Mouse (Mus musculus) c-Kit-positive CD71-positive TER-119-positive erythroid progenitor cells, embryonic 14.5 days (primary cell): Measurements from ENCODE around the gene Ncstn.

Experiments used
- DNase-seq: peaks from one replicate; pipeline ENCODE4 v3.0.0-alpha.2; 2013; ENCODE audit warnings: low spot score

Gene Ncstn

DNA sequence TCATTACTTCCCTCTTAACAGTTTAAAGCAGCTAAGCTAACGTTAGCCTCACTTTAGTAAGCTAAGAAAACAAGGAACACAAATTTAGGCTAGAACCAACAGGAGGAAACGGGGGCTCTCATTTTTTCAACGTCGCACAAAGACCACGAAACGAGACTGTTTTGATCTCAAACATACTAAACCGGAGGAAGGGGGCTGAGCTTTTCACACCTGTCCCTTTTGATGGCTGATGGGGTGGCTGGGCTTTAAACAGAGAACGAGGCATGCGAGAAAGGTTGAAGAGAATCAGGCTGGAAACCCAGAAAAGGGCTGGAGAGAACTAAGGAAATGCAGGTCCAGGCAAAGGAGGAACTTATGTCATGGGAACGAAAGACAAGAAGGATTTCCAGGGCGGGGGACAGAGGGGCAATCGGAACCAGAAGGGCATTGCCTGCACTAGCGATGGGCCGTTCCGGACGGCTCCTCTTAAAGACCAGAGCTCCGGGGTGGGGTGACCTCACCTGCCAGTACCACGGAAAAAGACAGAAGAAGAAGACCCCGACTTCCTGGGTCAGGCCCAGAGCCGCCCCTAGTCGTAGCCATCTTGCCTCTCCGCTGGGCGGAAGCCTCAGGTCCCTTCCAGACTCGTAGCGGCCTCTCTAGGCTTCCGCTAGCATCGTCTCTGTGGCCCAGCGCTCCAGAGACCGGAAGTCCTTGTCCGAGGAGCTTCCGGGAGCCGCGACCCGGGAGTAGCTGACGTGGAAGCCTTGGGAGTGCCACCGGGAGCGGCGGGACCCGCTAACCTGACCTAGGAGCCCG is at the start of gene Ncstn, which contains the start of gene Copa:
Gene Ncstn (minus strand): TSS at position 695 of the 798 bp plus-strand sequence.
Gene Copa (plus strand): TSS at position 429 of the 798 bp plus-strand sequence.
- DNase-seq, result peak; percentile 92

DNA sequence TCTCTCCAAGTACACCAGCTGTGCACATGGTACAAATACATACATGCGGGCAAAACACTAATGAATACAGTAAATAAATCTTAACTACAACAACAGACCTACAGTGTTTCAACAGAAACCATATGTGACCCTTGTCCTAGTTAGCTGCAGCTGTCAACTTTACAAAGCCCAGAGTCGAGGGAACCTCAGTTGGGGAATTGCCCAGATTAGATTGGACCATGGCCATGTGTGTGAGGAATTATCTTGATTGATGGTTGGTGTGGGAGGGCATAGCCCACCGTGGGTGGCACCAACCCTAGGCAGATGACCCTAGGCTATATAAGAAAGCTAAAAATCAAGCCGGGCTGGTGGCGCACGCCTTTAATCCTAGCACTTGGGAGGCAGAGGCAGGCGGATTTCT is 49.7 kb upstream of the Ncstn start:
- DNase-seq, result no peak

DNA sequence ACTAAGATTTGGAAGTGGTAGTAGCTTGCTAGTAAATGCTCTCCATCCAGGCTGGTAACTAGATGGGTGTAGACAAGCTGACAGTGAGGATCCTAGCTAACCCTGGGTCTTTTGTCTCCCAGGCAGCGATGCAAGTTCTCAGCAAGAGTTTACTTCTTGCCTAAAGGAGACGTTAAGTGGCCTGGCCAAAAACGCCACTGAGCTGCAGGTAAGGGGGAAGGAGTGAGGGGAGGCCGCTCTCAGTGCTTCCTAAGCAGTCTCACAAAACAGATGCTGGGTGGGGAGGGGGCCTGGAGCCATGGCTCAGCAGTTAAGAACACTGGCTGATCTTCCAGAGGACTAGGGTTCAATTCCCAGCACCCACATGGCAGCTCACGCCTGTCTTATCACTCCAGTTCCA is 47.2 kb upstream of the Ncstn start:
- DNase-seq, result no peak

DNA sequence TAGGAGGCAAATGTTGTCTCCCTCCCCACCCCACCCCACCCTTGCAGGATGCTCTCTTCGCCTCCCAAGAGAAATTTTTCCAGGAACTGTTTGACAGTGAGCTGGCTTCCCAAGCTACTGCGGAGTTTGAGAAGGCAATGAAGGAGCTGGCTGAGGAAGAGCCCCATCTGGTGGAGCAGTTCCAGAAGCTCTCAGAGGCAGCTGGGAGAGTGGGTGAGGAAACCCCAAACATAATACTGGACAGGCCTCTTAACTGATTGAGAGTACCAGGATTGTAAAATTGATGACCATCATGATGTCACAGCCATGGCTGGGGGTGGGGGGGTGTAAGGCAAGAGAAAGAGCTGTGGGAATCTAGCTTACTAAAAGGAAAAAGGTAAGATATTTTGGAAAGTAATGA is 46.5 kb upstream of the Ncstn start:
- DNase-seq, result no peak

DNA sequence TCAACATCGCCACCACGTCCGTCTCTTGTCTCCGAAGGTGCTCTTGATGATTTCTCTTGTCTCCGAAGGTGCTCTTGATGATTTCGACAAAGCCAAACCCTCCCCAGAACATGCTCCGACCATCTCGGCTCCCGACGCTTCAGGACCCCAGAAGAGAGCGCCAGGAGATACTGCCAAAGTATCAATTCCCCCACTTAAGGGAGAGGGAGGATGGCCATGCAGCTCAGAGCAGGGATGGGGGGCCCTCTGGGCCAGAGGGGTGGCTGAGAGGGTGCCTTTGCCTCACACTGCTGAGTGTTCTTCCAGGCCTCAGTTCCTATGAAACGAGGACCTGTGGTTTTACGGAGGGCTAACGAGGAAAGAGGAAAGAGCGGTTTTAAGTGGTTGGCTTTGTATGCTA is 46.0 kb upstream of the Ncstn start:
- no peak for DNase-seq

DNA sequence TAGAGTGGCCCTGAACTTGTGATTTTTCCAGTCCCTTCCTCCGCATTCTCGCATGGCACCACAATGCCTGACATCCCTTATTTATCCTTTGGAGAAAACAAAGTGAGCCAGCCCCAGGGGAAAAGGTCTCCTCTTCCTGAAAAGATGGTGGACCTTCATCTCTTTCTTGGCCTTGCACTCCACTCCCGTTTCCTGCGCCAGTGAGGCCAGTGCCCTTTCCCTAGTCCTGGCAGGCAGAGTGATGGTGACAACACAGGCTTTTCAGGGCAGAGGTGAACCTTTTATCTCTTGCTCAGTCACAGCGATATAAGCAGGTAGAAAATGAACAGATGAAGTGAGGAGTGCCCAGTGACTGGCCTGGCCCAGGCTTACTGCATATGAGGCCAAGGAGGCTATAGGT is 44.9 kb upstream of the Ncstn start:
- DNase-seq, result no peak

DNA sequence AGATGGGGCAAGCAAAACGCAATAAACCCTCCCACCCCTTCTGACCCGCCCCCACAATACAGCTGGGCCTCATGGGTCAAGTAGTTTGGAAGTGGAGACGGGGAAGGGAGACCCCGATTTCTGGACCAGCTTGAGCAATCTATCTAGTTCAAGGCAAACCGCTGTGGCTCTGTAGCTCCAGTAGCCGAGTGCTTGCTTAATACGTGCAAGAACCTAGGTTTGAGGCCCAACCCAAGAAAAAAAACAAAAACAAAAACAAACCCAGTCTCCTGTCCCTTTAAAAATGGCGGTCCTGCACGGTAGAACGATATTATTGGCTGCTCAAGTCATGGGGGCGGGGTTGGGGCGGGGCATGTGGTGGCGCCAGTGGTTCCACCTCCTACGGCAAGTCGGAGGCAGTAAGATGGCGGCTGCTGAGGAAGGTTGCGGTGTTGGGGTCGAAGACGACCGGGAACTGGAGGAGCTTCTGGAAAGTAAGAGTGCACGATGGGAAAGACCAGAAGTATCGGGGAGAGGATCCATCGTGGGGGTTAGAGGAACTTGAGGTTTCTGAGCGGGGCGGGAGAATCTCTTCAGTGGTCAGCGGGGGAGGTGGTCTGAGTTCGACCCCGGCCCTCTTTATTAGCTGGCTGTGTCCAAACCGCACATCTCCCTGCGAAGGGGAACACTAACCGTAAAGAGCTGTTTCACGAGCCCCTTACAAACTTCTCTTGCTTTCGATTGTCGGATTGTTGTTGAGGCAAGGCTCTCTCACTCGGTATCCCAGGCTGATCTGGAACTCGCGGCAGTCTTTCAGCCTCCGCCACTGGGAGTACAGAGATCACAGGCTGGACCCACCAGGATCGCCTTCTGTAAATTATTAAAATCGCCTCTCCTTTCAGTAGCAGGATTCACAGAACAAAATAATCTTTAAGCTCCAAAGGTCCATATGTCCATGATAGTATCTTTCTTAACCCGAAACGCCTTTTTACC is 44.1 kb upstream of the Ncstn start, which contains the start of gene Pex19:
Gene Pex19 (plus strand): TSS at position 380 of the 972 bp plus-strand sequence.
- peak; percentile 89 for DNase-seq

DNA sequence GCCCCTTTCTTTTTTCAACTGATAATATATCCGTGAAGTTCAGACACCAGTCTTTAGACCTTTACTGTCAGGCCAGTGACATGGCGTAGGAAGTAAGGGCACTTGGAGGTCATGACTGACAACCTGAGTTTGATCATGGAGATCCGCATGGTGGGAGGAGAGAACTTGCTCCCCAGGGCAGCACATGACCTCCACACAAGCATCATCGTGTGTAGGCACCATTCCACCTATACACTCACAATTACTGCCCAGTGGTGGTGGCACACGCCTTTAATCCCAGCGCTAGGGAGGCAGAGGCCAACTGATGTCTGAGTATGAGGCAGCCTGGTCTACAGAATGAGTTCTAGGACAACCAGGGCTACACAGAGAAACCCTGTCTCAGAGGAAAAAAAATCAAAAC is 42.0 kb upstream of the Ncstn start:
- DNase-seq, result no peak

DNA sequence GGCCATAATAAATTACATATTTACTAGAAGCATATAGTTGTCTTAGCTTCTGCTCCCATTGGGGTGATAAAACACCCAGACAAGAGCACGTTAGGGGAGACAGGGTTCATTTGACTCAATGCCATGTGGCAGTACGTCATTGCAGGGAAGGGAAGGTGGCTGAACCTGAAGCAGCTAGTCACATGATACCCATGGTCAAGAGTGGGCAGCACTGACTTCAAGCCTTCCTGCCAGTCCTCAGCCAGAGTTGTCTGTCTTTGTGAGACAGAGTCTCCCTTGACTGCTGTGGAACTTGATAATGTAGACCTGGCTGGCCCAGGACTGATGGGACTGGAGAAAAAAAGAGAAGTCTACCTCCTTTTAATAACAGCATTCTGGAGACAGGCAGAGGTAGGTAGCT is 40.1 kb upstream of the Ncstn start:
- no peak for DNase-seq

DNA sequence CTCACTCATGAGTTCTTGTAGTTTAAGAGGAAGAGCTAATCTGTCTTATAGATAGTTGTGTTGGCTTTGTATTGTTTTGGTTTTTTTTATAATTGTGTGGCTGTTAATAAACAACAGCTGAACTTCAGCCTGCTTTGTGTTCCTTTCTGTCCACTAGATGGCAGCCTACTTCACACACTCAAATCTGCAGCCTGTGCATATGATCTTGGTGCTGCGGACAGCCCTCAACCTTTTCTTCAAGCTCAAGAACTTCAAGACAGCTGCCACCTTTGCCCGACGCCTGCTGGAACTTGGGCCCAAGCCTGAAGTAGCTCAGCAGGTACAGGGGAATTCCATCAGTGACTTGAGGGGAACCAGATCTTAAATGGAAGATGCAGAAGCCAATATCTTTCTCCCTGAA is 37.1 kb upstream of the Ncstn start:
- DNase-seq, result peak; percentile 45

DNA sequence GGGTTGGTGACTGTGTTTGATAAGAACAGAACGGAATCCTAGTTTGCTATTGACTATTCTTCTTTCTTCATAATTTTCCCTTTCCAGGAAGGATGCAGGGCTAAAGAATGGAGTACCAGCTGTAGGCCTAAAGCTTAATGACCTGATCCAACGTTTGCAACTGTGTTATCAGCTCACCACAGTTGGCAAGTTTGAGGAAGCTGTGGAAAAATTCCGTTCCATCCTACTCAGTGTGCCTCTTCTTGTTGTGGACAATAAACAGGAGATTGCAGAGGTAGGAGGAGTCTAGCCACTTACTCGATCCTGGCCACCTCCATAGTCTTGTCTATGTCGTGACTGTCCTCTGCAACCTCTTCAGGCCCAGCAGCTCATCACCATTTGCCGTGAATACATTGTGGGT is 36.5 kb upstream of the Ncstn start:
- DNase-seq, result no peak

DNA sequence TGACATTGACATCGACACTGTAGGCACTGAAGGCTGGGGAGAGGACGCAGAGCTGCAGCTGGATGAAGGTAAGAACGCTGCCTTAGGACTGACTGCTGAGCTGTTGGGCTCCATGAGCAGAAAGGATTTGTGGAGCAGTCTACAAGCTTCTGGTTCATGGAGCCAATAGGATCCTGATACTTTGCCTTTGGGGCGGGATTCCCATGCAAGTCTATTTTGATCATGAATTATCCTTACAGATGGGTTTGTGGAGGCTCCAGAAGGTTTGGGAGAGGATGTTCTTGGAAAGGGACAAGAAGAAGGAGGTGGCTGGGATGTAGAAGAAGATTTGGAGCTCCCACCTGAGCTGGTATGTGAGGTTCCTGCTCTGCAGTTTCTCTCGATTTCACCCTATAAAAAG is 34.4 kb upstream of the Ncstn start:
- DNase-seq, result no peak

DNA sequence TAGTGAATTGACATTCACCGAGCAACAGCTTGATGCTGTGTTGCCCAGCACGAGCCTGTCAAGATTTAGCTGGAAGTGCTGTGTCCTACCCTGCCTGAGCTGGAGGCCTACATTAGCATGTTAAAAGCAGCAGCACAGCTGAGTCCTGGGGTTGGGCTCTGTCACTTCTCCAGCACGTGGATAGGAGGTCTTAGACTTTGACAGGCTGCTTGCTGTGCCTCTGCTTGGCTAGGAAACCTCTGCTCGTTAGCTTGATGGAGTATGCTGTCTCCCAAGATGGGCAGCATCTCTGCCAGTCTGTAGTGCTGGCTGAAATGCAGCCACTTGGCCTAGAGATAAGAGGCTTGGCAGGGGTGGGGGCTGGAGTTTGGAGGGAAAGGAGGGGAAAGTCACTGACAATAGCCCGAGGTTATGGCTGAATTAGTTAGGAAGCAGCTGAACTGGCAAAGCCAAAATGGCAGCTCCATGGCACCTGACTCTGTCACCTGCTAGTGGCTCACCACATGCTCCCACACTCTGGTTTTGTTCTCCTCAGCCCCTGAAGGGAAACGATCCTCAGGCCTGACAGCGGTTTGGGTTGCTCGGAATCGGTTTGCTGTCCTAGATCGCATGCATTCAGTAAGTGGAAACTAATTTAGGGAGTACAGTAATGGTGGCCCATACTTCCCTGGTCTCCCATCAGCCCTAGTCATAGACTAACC is 25.3 kb upstream of the Ncstn start:
- DNase-seq, result no peak

DNA sequence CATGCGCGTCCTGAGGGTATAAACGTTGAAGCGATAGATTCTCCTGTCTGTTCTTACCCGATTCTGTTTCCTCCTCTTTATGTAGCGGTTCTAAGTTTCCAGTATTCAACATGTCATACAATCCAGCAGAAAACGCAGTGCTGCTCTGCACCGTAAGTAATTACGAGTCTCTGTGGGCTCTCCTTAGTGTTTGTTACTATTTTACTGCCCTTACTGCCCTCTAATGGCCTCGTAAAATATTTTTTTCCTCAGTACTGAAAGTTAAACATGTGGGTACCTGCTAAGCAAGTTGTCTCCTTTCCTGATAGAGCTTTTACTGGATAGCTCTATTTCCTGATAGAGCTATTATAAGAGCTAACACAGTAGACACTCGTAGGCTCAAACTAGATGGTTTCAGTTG is 22.5 kb upstream of the Ncstn start:
- no peak for DNase-seq

DNA sequence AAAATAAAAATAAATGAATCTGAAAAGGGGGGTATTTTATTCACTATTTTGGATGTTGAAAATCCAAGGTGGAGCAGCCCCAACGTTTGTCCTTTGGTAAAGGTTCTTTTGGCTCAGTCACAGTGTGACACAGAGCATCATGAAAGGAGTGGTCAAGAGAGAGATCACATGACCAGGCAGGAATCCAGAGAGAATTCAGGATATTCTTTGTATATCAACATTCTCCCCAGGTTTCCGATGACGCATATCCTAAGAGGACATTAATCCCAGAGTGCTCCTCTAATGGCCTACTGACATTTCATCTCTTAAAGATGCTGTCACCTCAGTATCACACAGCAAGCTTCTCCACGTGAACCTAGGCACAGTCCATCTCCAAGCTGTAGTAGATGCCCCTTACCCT is 21.0 kb upstream of the Ncstn start:
- DNase-seq, result no peak

DNA sequence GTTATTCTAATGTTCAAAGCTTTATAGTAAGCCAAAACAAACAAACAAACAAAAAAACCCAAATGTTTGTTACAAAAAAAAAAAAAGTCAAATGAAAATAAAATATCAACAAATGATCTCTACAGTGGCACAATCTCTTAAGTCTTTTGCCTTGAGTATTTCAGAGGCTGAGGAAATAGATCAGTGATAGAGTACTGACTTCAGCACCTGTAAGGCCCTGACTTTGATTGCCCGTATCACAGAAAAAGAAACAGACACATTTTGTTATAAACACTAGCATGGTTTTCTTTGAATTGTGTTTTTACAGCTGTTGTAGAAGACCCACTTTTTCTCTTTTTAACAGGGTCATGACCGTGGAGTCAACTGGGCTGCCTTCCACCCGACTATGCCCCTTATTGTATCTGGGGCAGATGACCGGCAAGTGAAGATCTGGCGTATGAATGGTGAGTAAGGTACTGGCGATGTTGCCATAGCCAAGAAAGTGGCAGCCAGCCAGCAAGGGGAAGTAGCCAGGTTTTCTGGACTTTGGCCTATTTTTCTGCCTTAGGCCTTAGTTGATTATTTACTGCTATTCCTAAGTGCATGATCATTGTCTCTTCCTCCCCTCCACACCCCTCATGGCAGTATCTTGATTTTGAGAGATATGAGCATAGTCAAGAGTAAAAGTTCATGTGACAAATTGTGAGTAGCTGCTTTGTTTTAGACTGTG is 16.9 kb upstream of the Ncstn start:
- no peak for DNase-seq

DNA sequence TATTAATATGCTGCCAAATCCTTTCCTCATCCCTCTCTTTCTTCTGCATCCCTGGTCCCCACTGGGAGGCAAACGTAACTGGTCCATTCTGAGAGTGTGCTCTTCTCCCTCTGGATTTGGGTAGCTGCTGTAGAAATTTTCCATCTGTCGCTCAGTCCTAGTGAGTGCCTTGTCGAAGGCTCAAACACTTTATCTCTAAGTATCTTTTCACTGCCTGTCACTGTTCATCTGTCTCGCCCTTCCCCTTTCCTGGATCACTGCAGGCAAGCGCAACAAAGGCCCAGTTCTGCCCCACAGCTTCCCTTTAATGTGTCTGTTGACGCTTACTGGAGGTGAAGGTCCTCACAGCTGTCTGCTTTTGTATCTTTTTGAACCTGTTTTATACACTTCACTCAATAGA is 12.6 kb upstream of the Ncstn start:
- DNase-seq, result no peak

DNA sequence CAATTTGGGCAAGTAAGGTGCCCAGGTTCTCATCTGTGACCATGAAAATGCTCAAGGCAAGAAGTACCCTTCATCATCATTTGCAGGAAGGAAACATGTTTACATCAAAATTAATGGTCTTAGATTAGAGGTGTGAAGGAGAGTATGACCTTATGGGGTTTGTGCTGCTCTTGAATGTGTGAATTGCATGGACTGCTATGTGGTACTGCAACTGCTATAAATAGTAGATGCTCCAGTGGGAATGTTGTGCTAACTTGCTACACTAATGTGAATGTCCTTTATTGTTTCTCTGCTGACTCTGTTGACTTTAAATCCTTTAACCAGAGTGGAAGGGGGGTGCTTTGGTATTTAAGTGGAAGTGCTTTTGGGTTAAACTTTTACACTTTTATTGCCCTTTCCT is 11.7 kb upstream of the Ncstn start:
- no peak for DNase-seq

DNA sequence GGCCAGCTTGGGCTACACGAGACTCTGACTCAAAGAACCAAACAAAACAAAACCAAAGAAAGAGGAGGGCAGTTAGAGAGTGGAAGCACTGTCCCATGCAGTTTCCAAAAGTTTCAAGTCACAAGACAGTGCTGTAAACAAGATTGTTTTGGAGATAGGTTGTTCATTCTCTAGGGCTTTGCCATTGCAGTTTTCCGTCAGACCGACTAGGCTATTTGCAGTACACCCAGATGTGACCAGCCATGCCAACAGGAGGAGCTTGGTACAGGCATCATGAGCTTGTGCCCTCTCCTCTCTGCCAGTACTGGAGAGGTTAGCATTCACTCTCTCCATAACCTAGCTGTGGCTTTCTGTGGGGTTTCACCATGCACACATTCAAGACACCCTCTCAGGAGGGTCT is 10.9 kb upstream of the Ncstn start:
- DNase-seq, result no peak

DNA sequence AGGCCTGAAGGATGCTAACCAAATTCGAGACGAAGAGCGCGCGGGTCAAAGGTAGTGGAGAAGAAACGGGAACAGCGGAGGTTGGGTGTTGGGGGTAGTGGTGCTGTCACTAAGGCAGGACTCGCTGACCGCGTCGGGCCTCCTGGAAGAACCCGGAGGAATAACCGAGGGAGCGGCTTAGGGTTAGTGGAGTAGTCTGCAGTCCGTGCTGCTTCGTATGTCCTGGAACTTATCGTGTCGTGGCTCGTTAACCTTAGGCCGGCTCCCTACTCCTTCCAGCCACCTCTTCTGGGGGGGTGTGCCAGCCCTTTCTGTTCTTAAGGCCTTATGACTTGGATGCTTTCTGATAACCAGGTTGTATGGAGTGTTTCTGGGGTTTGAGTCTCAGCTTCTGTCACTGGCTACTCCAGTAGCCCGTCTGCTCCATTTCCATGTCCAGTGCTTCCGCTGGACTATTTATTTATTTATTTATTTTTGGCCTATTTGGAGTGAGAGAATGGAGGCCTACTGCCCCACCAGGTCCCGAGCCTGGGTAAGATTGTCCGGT is 377 bp upstream of the Ncstn start:
- no peak for DNase-seq

DNA sequence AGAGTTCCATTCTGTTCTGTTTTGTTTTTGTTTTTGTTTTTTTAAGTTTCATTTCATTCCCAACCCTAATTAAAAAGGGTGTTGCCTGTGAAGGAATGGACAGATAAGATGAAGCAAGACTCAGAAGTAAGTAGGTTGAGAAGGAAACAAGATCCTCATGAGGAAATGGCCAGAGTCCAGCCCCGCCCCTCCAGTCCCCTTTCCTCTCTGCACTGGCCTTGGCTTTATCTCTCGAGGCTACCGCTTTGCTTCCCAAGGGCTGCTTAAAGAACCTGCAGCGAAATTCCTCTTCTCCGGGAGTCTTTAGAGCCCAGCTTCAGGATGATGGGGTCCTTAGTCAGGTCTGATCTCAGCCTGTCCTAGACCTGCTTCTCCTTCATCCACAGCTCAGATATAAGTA is 4.6 kb downstream of the Ncstn start:
- DNase-seq, result no peak
